Mouse (Mus musculus): ENCODE measurements at regions not wholly inside any gene's neighbourhood (a gene's known extent, or its start where the extent isn't known, plus 50 kb on each side); places are given as distances from the start of the nearest gene placed in this dataset.

GRCm38 (mm10) chr3:133650025-133650424 is 105.1 kb upstream of the Tet2 start:
- TF ChIP-seq CTCF (IDR thresholded peaks at IDR 0.05; ENCODE audit: control insufficient read depth, insufficient read depth, insufficient read length) (no peak), MYOD1 (IDR thresholded peaks at IDR 0.05; ENCODE audit: control insufficient read depth, insufficient read length, low read depth) (no peak), USF1 (IDR thresholded peaks at IDR 0.05; ENCODE audit: low read depth) (no peak), MAX (IDR thresholded peaks at IDR 0.05) (no peak), MYOG (IDR thresholded peaks at IDR 0.05; ENCODE audit: control insufficient read depth, extremely low read depth, insufficient read length) (no peak)
